Mouse (Mus musculus) common myeloid progenitor, adult 5-6 weeks (primary cell): Measurements from ENCODE around the gene Cfap69. TPM values are rescaled to one million over a fixed set of nuclear protein-coding genes. Genes with fewer than 3 reads are reported as not detected.

Experiments
- total RNA-seq: library from RNA; stranded (forward); fragments of 200-1000, 187-1606 nt; gene quantifications from 2 replicates; pipeline ENCODE4 v1.2.3, GENCODE M21; 2017

Cfap69 gene
- total RNA-seq, 1 experiment from 2014 or later, result not detected

Other genes starting within 250 kb of the Cfap69 start
- gene Cdk14, start 243.9 kb downstream of the Cfap69 start, total RNA-seq, result 1.6 TPM in 2 replicates
- not detected in 2 replicates for gene 1700015F17Rik, start 185.1 kb downstream of the Cfap69 start, total RNA-seq
- gene Cldn12, start 149.3 kb downstream of the Cfap69 start, total RNA-seq, result 1.3 and 6.9 TPM in 2 replicates
- 36.4 and 38.1 TPM in 2 replicates for gene Gtpbp10, start 104.7 kb downstream of the Cfap69 start, total RNA-seq
- gene Gm8773, start 90.4 kb downstream of the Cfap69 start, total RNA-seq, result not detected in 2 replicates
- gene Steap2, start 30.3 kb upstream of the Cfap69 start, total RNA-seq, result not detected in 2 replicates
- not detected in 2 replicates for gene Steap1, start 85.1 kb upstream of the Cfap69 start, total RNA-seq